Mouse (Mus musculus): ENCODE measurements at regions not wholly inside any gene's neighbourhood (a gene's known extent, or its start where the extent isn't known, plus 50 kb on each side); places are given as distances from the start of the nearest gene placed in this dataset.
A peak's percentile ranks its signal among the peaks of the same experiment; 100 is the strongest.

DNA sequence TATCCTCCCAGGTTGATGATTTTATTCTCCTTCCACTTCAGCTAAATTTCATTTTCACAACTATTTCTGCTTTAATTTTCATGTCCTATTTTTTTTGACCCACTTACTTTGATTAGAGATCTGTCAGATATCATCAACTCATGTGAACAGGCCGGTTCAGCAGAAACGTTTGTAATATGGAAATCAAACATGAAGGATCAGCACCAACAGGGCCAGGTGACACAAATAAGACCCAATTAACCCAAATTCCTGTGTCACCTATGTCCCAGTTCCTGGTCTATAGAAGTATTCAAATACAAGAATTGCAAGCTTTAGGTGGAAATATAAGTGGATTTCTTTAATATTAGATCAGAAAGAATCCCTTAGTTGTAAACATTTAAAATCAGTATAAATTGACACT, 332.7 kb downstream of the 1700017N19Rik start:
- DNase-seq, result no peak

DNA sequence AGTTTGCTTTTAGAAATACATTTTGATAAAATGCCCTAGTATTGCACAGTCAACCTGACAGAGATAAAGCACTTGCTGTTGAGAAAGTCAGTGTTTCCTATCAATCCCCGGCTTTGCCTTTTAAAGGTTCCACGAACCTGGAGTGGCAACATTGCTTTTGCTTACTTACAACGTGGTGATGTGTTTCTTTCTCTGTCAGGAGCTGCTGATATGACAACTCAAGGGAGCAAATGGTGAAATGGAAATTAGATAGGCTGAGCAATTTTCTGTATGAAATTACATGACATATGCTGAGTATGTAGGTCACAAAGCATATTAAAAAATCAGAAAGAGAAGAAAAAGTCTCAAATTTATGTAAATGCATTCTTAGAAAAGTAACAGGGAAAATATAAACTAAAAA, 336.8 kb downstream of the 1700017N19Rik start:
- no peak for DNase-seq

DNA sequence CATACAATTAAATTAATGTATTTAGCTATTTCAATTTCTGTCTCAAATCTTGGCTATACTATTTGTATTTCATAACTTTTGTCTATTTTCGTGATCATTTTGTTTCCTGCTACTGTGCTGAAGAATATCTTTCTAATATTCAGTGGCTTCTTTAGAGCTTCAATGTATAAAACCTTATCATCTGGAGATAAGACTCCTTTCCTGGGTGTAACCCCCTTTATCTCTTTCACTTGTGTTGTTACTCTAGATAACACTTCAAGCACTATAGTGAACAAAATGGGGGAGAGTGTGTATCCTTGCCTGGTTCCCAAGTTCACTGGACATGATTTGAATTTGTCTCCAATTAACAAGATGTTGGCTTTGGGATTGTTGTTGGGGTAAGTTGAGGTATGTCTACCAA, 341.5 kb downstream of the 1700017N19Rik start:
- DNase-seq, result no peak

DNA sequence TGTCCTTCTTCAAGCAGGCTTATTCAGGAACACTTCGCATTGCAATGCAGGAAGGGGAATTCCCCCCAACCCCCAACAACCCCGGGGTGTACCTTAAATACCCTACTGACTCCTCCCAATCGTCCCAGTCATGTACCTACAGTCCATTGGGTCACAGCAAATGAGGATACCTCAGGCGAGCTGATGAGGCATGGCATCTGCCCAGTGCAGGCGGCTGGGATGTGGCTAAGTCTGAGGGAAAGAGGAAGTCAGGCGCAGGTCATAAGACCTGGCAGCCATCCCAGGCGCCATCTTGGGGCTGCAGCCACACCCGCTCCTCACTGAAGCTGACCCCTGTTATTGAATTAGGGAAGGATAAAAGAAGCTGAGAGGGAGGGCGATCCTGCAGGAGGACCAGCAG, 368.1 kb downstream of the 1700017N19Rik start:
- DNase-seq, result no peak

DNA sequence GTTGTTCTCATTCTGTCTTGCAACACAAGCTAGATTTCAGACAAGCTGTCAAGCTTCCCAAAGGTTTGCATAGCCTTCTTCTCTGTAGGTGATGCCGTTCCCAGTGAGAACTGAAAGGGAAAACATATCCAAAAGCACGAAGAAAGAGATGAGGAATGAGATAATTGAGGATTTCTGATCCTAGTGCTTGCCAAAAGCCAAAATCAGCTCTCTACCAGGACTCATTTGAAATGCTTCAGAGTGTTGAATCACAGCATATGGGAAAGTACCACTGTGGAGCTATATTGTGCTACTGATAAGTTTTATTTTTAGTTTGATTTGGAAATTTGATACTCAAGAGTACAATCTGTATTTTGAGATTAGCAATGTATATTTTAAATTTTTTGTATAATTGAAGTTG, 413.2 kb downstream of the 1700017N19Rik start:
- no peak for DNase-seq

DNA sequence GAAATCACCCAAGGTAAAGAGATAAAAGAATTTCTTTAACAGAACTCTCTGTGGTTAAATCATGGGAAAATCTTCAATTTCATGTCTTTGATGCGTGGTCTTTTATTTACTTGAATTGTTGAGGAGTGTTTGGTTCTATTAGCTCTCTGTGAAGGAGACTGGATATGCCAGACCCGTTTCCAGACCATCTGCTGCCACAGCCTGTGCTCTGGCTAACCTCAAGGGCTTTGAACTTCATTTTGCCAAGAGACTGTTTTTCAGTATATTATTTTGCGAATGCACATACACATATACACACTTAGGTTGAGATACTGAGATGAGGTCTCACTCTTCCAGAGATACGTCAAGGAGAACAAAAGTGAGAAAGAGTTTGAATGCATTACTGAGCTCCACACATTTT, 414.4 kb downstream of the 1700017N19Rik start:
- DNase-seq, result peak; percentile 35 to 56

DNA sequence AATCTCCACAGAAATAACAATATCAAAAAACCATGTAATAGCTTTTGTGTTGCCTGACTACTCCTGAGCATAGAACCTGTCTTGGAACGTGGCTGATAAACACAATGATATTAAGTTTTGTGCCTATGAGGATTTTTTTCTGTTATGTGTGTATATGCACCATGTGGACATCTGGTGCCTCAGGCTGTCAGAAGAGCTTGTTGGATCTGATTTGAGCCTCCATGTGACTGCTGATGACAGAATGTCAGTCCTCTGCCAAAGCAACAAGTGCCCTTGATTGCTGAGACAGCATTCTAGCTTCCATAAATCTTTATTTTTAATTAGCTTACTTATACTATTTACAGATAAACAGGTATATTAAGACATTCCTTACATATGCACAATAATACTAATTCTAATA, 425.1 kb downstream of the 1700017N19Rik start:
- DNase-seq, result no peak

DNA sequence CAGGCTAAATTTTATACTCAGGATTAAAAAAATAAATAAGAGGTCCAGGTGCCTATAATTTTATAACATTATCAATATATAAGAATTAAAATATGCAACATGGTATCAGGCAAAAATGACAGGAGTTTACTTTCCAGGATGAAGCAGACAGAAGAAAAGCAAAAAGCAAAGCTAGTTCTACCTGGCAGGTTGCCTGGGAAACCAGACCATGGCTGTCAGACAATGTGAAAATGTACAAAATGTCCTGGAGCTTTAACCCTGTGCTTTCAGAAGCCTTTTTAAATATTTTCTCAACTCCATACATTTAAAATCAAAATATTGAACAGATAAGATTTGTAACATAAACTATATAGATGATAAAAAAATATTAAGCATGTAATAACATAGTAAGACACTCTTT, 448.3 kb downstream of the 1700017N19Rik start:
- peak in 1 of 2 experiments; percentile 9 for DNase-seq

DNA sequence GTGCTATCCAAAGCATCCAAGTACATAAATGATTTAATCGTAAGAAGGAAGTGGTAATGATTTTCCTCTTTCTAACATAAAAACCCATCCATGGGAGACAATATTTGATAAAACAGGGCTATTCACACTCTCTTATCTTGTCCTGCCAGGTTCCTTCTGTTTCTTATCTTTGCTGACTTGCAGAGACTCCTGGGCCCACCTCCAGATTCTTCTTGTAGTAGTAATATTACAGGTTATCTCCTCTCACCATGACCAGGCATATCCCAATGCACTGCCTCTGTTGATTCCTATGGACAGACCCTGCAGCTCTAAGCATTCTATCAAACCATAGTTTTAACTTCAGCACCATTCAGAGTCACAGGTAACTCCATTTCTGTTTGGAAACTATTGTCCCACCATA, 448.8 kb downstream of the 1700017N19Rik start:
- no peak for DNase-seq

Measured in cerebellum, postnatal 25 days (tissue).